Mouse (Mus musculus): ENCODE data around the gene Cd84.

DNA sequence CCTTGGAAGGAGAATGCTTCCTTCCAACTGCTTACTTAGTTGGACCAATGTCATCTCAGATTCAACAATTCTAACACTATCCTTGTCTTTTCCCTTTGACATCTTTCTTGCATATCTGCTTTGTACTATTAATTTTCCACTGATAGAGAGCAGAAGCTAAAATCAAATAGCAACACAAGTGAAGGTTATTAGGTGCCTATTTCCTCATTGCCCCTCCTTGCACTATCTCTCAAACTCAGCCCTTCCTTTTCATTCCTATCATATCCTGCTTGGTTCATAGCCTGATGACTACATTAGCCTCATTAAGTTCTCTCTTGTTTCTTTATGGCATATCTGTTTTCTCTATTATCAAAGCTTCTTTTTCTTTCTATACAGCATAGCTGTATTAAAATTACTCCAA is 8.7 kb downstream of the Cd84 start:
- TF ChIP-seq CTCF (IDR thresholded peaks at IDR 0.05; ENCODE audit: low read depth, low read length) = no peak
- TF ChIP-seq POLR2A (IDR thresholded peaks at IDR 0.05; ENCODE audit: borderline replicate concordance, low read depth, low read length) = no peak

Measured in bone marrow macrophage, adult 2 months (primary cell).